Mouse (Mus musculus): ENCODE measurements around the gene Kcnh2.

- no peak for TF ChIP-seq CTCF (IDR thresholded peaks at IDR 0.05; ENCODE audit: control insufficient read depth, insufficient read depth, insufficient replicate concordance, low read depth, low read length)
- no peak for TF ChIP-seq POLR2A (IDR thresholded peaks at IDR 0.05; ENCODE audit: control insufficient read depth, low read depth, low read length)
Measured at GRCm38 (mm10) chr5:24284145-24284544, 67.3 kb downstream of the Kcnh2 start.

All from testis, adult 2 months (tissue).